Mouse (Mus musculus) forebrain, embryonic 14.5 days (tissue): ENCODE results near the gene Fbxl22. TPM values are rescaled to one million over a fixed set of nuclear protein-coding genes. Genes with fewer than 3 reads are reported as not detected.
A peak's percentile ranks its signal among the peaks of the same experiment; 100 is the strongest.

Source experiments
- ATAC-seq: fragments of 200-750 bp; cut with Nextera tagmentation; 2 replicates; pipeline ENCODE4 v1.8.0; 2017; ENCODE audit warnings: mild to moderate bottlenecking, moderate library complexity
- DNase-seq: peaks from one replicate; pipeline ENCODE4 v3.0.0-alpha.2; 2015; ENCODE audit warnings: low spot score
- H3K27ac ChIP-seq: fragments of 300-500 bp; sonication (generic); 2 replicates; pipeline ENCODE4 v1.5.1; 2014; ENCODE audit warnings: low read depth, mild to moderate bottlenecking, control low read depth, low read length, moderate library complexity
- H3K27me3 ChIP-seq: fragments of 300-500 bp; sonication (generic); replicated peaks from 2 replicates; pipeline ENCODE4 v1.6.1; 2014; ENCODE audit warnings: low read length, control low read depth, mixed read lengths; ENCODE audit not compliant: control insufficient read depth, insufficient read depth
- H3K36me3 ChIP-seq: fragments of 300-500 bp; sonication (generic); 2 replicates; pipeline ENCODE4 v1.6.1; 2014; ENCODE audit warnings: low read length, control low read depth; ENCODE audit not compliant: control insufficient read depth, insufficient read depth
- H3K4me1 ChIP-seq: fragments of 300-500 bp; sonication (generic); 2 replicates; pipeline ENCODE4 v1.6.1; 2014; ENCODE audit warnings: antibody characterized with exemption, low read length, control low read depth; ENCODE audit not compliant: control insufficient read depth, insufficient read depth
- H3K4me2 ChIP-seq: fragments of 300-500 bp; sonication (generic); 2 replicates; pipeline ENCODE4 v1.6.1; 2014; ENCODE audit warnings: mild to moderate bottlenecking, control low read depth, low read length
- H3K4me3 ChIP-seq: fragments of 300-500 bp; sonication (generic); 2 replicates; pipeline ENCODE4 v1.5.1; 2014; ENCODE audit warnings: low read depth, low read length, control low read depth
- H3K9ac ChIP-seq: fragments of 300-500 bp; sonication (generic); 2 replicates; pipeline ENCODE4 v1.6.1; 2014; ENCODE audit warnings: mild to moderate bottlenecking, low read length, control low read depth, moderate library complexity
- H3K9me3 ChIP-seq: fragments of 300-500 bp; sonication (generic); replicated peaks from 2 replicates; pipeline ENCODE4 v1.6.1; 2016; ENCODE audit warnings: low read length, control low read depth, mixed read lengths; ENCODE audit not compliant: control insufficient read depth
- WGBS: fragments of 180-500 bp; shearing (Covaris S2); extraction: QIAGEN DNeasy Blood & Tissue Kit; methylation state at CpG from one replicate; pipeline ENCODE4 v1.1.7; 2014; 5-methylcytosine and 5-hydroxymethylcytosine counted together
- polyA plus RNA-seq: library from polyadenylated mRNA; unstranded; fragments of >200 nt; fragmentation: Nextera tagmentation; extraction: Ambion mirVana; gene quantifications from 2 replicates; pipeline ENCODE4 v1.2.1, GENCODE M21; 2014

The Fbxl22 gene
- polyA plus RNA-seq = 1.3 and 1.9 TPM in 2 replicates

DNA sequence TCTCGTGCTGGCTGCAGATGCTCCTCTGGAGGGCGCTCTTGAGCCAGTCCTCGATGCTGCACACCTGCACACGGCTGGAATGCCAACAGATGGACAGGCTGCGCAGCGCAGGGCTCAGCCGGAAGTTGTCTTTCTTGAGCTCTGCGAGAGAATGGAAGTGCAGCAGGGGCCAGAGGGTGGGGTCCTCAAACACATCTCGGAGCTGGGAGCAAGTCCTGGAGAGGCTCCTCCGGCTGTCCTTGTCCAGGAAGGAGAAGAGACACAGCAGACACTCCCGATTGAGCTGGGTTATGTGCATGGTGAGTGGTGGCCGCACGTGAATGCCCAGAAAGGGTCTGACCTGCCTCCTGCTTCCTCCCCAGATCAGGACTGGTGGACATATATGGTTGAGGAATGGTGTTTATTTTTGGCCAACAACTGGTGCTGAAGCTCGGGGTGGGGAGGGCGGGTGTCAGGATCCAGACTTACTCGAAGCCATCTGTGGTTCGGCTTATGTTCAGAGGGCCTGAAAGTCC, at the start of gene Fbxl22:
Gene Fbxl22, minus strand, starts transcription at position 338 of the 515 bp plus-strand sequence.
- H3K4me3 ChIP-seq = no peak within 1 kb of the TSS
- peak within 1 kb of the TSS; percentile 1; the same call in 1 of the 2 replicates for H3K27ac ChIP-seq
- WGBS = 76% methylated on average over 17 of the region's 17 CpGs
- H3K27me3 ChIP-seq = no peaks in the 10 kb centered on the region
- peaks cover 12% of the 10 kb centered on the region for H3K4me1 ChIP-seq
- H3K4me2 ChIP-seq = no peak within 1 kb of the TSS
- H3K9ac ChIP-seq = no peak within 1 kb of the TSS
- no peaks in the 10 kb centered on the region for H3K9me3 ChIP-seq
- ATAC-seq (no peak), DNase-seq (no peak)
- H3K36me3 ChIP-seq = peaks cover 62% of the 10 kb centered on the region

DNA sequence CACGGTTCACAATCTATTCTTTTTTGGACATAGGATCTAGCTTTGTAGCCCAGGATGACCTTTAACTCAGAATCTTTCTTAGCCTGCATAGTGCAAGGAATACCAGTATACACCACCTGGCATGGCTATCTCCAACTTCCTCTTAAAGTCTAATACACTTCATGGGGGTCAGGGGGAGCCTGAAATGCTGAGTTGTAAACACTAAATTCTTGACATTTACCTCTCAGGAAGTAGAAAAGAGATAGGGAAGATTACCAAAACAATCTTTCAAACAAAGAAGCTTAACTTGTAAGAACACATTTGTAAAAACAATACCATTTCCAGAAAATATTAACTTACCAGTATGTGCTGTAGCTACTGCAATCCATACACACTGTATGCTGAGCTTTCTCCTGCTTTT, 47.8 kb upstream of the Fbxl22 start:
- Histone ChIP-seq H3K27me3 (no peaks in the 10 kb centered on the region), H3K36me3 (no peaks in the 10 kb centered on the region), H3K9me3 (no peaks in the 10 kb centered on the region), H3K4me2 (no peak overlapping the region), H3K4me1 (peaks cover 3% of the 10 kb centered on the region), H3K9ac (no peak overlapping the region), H3K27ac (no peak overlapping the region), H3K4me3 (no peak overlapping the region)
- ATAC-seq = no peak
- DNase-seq = no peak
- 82% methylated on average over 1 of the region's 1 CpGs for WGBS

GRCm38 (mm10) chr9:66561496-66561895, 47.1 kb upstream of the Fbxl22 start:
- peaks cover 3% of the 10 kb centered on the region for H3K4me1 ChIP-seq
- H3K9me3 ChIP-seq = no peaks in the 10 kb centered on the region
- H3K4me2 ChIP-seq = no peak overlapping the region
- H3K36me3 ChIP-seq = no peaks in the 10 kb centered on the region
- ATAC-seq (no peak), DNase-seq (no peak)
- no peak overlapping the region for H3K27ac ChIP-seq
- H3K27me3 ChIP-seq = no peaks in the 10 kb centered on the region
- no peak overlapping the region for H3K4me3 ChIP-seq
- 85% methylated on average over 2 of the region's 2 CpGs for WGBS
- H3K9ac ChIP-seq = no peak overlapping the region

DNA sequence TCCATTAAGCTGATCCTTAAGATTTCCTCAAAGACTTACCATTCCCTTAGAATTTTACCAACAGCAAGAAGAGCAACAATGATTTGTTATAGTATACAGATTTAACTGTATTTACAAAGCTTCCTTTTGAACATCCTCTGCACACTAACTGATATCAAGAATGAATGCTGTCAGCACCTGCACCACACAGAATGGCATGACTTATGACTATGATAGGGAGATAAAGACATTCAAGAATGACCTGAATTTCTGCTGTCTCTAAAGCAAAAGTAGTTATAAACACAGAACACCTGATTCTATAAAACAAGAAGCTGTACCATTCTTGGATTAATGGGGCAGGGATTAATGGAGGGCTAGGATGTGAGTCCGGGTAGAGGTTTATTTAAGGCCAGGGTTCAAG, 46.3 kb upstream of the Fbxl22 start:
- no peaks in the 10 kb centered on the region for H3K27me3 ChIP-seq

GRCm38 (mm10) chr9:66560295-66560694, 45.9 kb upstream of the Fbxl22 start:
- Histone ChIP-seq H3K27ac (peak overlapping the region; percentile 35; the same call in 1 of the 2 replicates), H3K9me3 (no peaks in the 10 kb centered on the region), H3K27me3 (no peaks in the 10 kb centered on the region), H3K36me3 (no peaks in the 10 kb centered on the region), H3K9ac (no peak overlapping the region), H3K4me1 (peaks cover 3% of the 10 kb centered on the region), H3K4me3 (no peak overlapping the region), H3K4me2 (no peak overlapping the region)
- ATAC-seq (peak; percentile 75; the same call in 1 of the 2 replicates), DNase-seq (peak; percentile 84)
- 3% methylated on average over 2 of the region's 2 CpGs for WGBS

More for the DNA sequence above, 46.3 kb upstream of the Fbxl22 start:
- no peak overlapping the region for H3K4me2 ChIP-seq
- WGBS = 74% methylated on average over 1 of the region's 1 CpGs
- DNase-seq (no peak), ATAC-seq (no peak)
- H3K9me3 ChIP-seq = no peaks in the 10 kb centered on the region
- no peaks in the 10 kb centered on the region for H3K36me3 ChIP-seq
- no peak overlapping the region for H3K9ac ChIP-seq
- no peak overlapping the region for H3K4me3 ChIP-seq
- peak overlapping the region; percentile 36; the same call in 1 of the 2 replicates for H3K27ac ChIP-seq
- peaks cover 3% of the 10 kb centered on the region for H3K4me1 ChIP-seq

DNA sequence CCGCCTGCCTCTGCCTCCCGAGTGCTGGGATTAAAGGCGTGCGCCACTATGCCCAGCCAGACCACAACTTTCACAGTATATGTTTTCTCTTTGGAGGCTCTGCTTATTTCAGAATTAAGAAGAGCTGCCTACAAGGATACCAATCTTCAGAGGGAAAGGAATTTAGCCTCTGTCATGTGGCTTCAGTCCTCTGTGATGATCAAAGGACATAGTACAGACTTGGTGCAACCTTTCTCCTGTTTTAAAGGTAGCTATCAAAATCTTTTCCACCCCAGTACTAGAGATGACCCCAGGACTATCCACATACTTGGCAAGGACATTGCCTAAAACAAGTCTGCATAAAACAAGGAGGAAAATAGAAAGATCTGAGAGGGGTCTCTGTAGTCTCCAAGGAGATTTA, 44.6 kb upstream of the Fbxl22 start:
- no peaks in the 10 kb centered on the region for H3K9me3 ChIP-seq

GRCm38 (mm10) chr9:66542785-66543184, 28.4 kb upstream of the Fbxl22 start:
- Histone ChIP-seq H3K9ac (no peak overlapping the region), H3K4me2 (no peak overlapping the region), H3K4me1 (0 out of 2 replicates have a peak, but pooled peaks cover 1% of the 10 kb centered on the region), H3K9me3 (no peaks in the 10 kb centered on the region), H3K27ac (no peak overlapping the region), H3K36me3 (peaks cover 70% of the 10 kb centered on the region), H3K27me3 (no peaks in the 10 kb centered on the region), H3K4me3 (no peak overlapping the region)
- ATAC-seq (no peak), DNase-seq (no peak)
- WGBS = 90% methylated on average over 4 of the region's 4 CpGs

More for the DNA sequence above, 44.6 kb upstream of the Fbxl22 start:
- no peak overlapping the region for H3K9ac ChIP-seq
- H3K27ac ChIP-seq = no peak overlapping the region
- ATAC-seq (no peak), DNase-seq (no peak)
- no peaks in the 10 kb centered on the region for H3K36me3 ChIP-seq
- H3K4me1 ChIP-seq = peaks cover 3% of the 10 kb centered on the region
- H3K4me3 ChIP-seq = no peak overlapping the region
- WGBS = 97% methylated on average over 4 of the region's 4 CpGs
- no peak overlapping the region for H3K4me2 ChIP-seq
- no peaks in the 10 kb centered on the region for H3K27me3 ChIP-seq

GRCm38 (mm10) chr9:66521595-66521994, 7.2 kb upstream of the Fbxl22 start:
- no peak for DNase-seq
- H3K9me3 ChIP-seq = no peaks in the 10 kb centered on the region
- 98% methylated on average over 3 of the region's 3 CpGs for WGBS
- ATAC-seq = no peak
- H3K27ac ChIP-seq = no peak overlapping the region
- H3K9ac ChIP-seq = no peak overlapping the region
- peaks cover 89% of the 10 kb centered on the region for H3K36me3 ChIP-seq
- no peak overlapping the region for H3K4me3 ChIP-seq
- no peaks in the 10 kb centered on the region for H3K4me1 ChIP-seq
- H3K27me3 ChIP-seq = no peaks in the 10 kb centered on the region
- H3K4me2 ChIP-seq = no peak overlapping the region

- Histone ChIP-seq H3K4me1 (no peaks in the 10 kb centered on the region), H3K4me3 (no peak overlapping the region), H3K9me3 (no peaks in the 10 kb centered on the region), H3K9ac (no peak overlapping the region), H3K27ac (no peak overlapping the region), H3K27me3 (no peaks in the 10 kb centered on the region), H3K36me3 (peaks cover 90% of the 10 kb centered on the region), H3K4me2 (no peak overlapping the region)
- ATAC-seq (no peak), DNase-seq (no peak)
- WGBS = 96% methylated on average over 4 of the region's 4 CpGs
Observed at GRCm38 (mm10) chr9:66520299-66520698, 5.9 kb upstream of the Fbxl22 start.
